Mouse (Mus musculus) limb, embryonic 14.5 days (tissue): ENCODE measurements at regions not wholly inside any gene's neighbourhood (a gene's known extent, or its start where the extent isn't known, plus 50 kb on each side); places are given as distances from the start of the nearest gene placed in this dataset.
A peak's percentile ranks its signal among the peaks of the same experiment; 100 is the strongest.
"Not testable (repeated sequence)": the region's sequence is repeated elsewhere in the genome, so short reads cannot be mapped to it uniquely, and the experiment has no call there.

Experiments used
- ATAC-seq: fragments of 200-750 bp; cut with Nextera tagmentation; 2 replicates; pipeline ENCODE4 v1.8.0; 2017; ENCODE audit warnings: low read depth, moderate number of reproducible peaks, moderate TSS enrichment; ENCODE audit not compliant: low FRiP score
- DNase-seq: peaks from one replicate; pipeline ENCODE4 v3.0.0-alpha.2; 2015; ENCODE audit warnings: low spot score
- H3K27ac ChIP-seq: fragments of 300-500 bp; sonication (generic); replicated peaks from 2 replicates; pipeline ENCODE4 v1.5.1; 2014; ENCODE audit warnings: low read depth, mild to moderate bottlenecking, low read length, moderate library complexity, mixed read lengths
- H3K27me3 ChIP-seq: fragments of 300-500 bp; sonication (generic); 2 replicates; pipeline ENCODE4 v1.6.1; 2014; ENCODE audit warnings: low read length, mixed read lengths; ENCODE audit not compliant: control insufficient read depth, insufficient read depth
- H3K36me3 ChIP-seq: fragments of 300-500 bp; sonication (generic); 2 replicates; pipeline ENCODE4 v1.6.1; 2014; ENCODE audit warnings: mild to moderate bottlenecking, low read length, moderate library complexity, mixed read lengths; ENCODE audit not compliant: control insufficient read depth, insufficient read depth
- H3K4me1 ChIP-seq: fragments of 300-500 bp; sonication (generic); 2 replicates; pipeline ENCODE4 v1.6.1; 2014; ENCODE audit warnings: antibody characterized with exemption, low read length, mixed read lengths; ENCODE audit not compliant: control insufficient read depth, insufficient read depth
- H3K4me2 ChIP-seq: fragments of 300-500 bp; sonication (generic); replicated peaks from 2 replicates; pipeline ENCODE4 v1.6.1; 2014; ENCODE audit warnings: low read depth, mild to moderate bottlenecking, low read length, moderate library complexity; ENCODE audit not compliant: severe bottlenecking
- H3K4me3 ChIP-seq: fragments of 300-500 bp; sonication (generic); replicated peaks from 2 replicates; pipeline ENCODE4 v1.5.1; 2014; ENCODE audit warnings: low read length
- H3K9ac ChIP-seq: fragments of 300-500 bp; sonication (generic); 2 replicates; pipeline ENCODE4 v1.6.1; 2014; ENCODE audit warnings: mild to moderate bottlenecking, low read depth, low read length, moderate library complexity; ENCODE audit not compliant: severe bottlenecking
- H3K9me3 ChIP-seq: fragments of 300-500 bp; sonication (generic); 2 replicates; pipeline ENCODE4 v1.6.1; 2016; ENCODE audit warnings: low read length; ENCODE audit not compliant: control insufficient read depth
- POLR2A ChIP-seq: fragments of 200-500 bp; IDR thresholded peaks from 2 replicates; pipeline ENCODE4 v1.8.0; 2012; ENCODE audit warnings: inconsistent platforms, mild to moderate bottlenecking, moderate library complexity, borderline replicate concordance; ENCODE audit not compliant: insufficient read depth, insufficient read length; ENCODE audit errors: extremely low read depth
- WGBS: fragments of 180-500 bp; shearing (Covaris S2); extraction: QIAGEN DNeasy Blood & Tissue Kit; methylation state at CpG from one replicate; pipeline ENCODE4 v1.1.7; 2014; 5-methylcytosine and 5-hydroxymethylcytosine counted together

DNA sequence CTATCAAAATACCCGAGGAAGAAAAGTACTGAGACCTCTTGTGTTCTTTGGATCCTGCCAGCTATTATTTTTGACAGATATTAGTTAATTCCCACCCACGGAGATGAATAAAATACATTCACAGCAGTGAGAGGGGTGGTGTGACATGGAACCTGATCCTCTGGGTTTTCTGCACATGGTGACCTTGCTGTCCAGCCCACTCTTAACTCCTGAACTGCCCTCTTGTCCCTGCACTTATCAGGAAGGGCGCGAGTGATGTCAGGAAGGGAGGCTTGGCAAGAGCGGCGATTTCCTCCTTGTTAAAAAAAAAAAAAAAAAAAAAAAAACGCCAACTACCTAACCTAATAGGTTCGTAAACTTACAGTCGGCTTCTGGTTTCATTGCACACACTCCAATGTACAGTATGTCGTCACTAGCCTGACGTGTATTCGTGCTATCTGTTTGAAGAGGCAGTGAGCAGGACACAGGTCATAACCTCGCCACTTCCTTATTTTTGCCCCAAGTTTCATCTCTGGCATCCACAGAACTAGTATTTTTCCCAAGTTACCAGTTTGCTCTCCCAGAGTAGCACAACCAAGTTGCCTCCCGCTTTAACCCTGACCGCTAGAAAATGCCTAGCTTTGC, 83.8 kb downstream of the Otx2 start:
- H3K9ac ChIP-seq, result no peak overlapping the region

GRCm38 (mm10) chr14:48585820-48586219, 87.8 kb downstream of the Otx2 start:
- no peak for ATAC-seq
- WGBS, result 91% methylated on average over 3 of the region's 3 CpGs
- no peak overlapping the region for H3K27ac ChIP-seq

More for the DNA sequence above, 83.8 kb downstream of the Otx2 start:
- ATAC-seq (no peak), DNase-seq (no peak)
- H3K27ac ChIP-seq, result no peak overlapping the region
- H3K4me3 ChIP-seq, result no peak overlapping the region
- H3K27me3 ChIP-seq, result no peaks in the 10 kb centered on the region
- H3K4me2 ChIP-seq, result peak overlapping the region; percentile 31
- WGBS, result 42% methylated on average over 15 of the region's 15 CpGs
- H3K4me1 ChIP-seq, result peaks cover 4% of the 10 kb centered on the region; the same call in 1 of the 2 replicates
- TF ChIP-seq POLR2A, result no peak
- H3K9me3 ChIP-seq, result no peaks in the 10 kb centered on the region
- no peaks in the 10 kb centered on the region for H3K36me3 ChIP-seq

GRCm38 (mm10) chr14:48584571-48584970, 89.0 kb downstream of the Otx2 start:
- no peak overlapping the region for H3K4me2 ChIP-seq
- H3K36me3 ChIP-seq, result no peaks in the 10 kb centered on the region
- TF ChIP-seq POLR2A, result no peak
- H3K4me1 ChIP-seq, result no peaks in the 10 kb centered on the region
- ATAC-seq (no peak), DNase-seq (no peak)
- H3K27ac ChIP-seq, result no peak overlapping the region
- no peaks in the 10 kb centered on the region for H3K27me3 ChIP-seq
- H3K9ac ChIP-seq, result no peak overlapping the region
- no peak overlapping the region for H3K4me3 ChIP-seq
- 67% methylated on average over 3 of the region's 3 CpGs for WGBS
- no peaks in the 10 kb centered on the region for H3K9me3 ChIP-seq

More at GRCm38 (mm10) chr14:48585820-48586219, 87.8 kb downstream of the Otx2 start:
- Histone ChIP-seq H3K4me3 (no peak overlapping the region), H3K36me3 (no peaks in the 10 kb centered on the region), H3K9ac (no peak overlapping the region), H3K4me1 (peaks cover 4% of the 10 kb centered on the region; the same call in 1 of the 2 replicates), H3K27me3 (no peaks in the 10 kb centered on the region), H3K9me3 (no peaks in the 10 kb centered on the region), H3K4me2 (no peak overlapping the region)
- DNase-seq, result no peak
- no peak for TF ChIP-seq POLR2A

DNA sequence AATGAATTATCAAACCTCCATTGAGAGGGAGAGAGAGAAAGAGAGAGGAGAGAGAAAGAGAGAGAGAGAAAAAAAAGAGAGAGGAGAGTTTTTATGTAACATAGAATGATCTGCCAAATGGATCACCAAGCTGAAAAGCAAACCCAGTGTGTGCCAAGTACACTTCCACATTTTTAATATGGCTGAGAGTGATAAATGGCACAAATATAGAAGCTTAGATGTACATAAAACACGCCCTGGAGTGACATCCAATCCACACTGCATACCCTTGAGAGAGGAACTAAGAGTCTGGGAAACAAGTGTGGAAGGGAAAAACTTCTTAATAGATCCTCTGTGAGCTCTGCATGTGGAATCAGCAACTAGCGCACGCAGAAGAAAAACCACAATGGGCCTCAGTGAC, 90.1 kb downstream of the Otx2 start:
- H3K4me3 ChIP-seq, result no peak overlapping the region
- DNase-seq, result no peak
- H3K9ac ChIP-seq, result no peak overlapping the region
- ATAC-seq, result no peak
- H3K4me1 ChIP-seq, result no peaks in the 10 kb centered on the region
- H3K36me3 ChIP-seq, result no peaks in the 10 kb centered on the region
- no peaks in the 10 kb centered on the region for H3K9me3 ChIP-seq
- no peak overlapping the region for H3K4me2 ChIP-seq
- no peaks in the 10 kb centered on the region for H3K27me3 ChIP-seq
- TF ChIP-seq POLR2A, result no peak
- WGBS, result 76% methylated on average over 3 of the region's 3 CpGs
- no peak overlapping the region for H3K27ac ChIP-seq

- no peak for ATAC-seq
- Histone ChIP-seq H3K36me3 (no peaks in the 10 kb centered on the region), H3K9me3 (no peaks in the 10 kb centered on the region), H3K4me3 (no peak overlapping the region), H3K9ac (no peak overlapping the region), H3K27ac (no peak overlapping the region), H3K27me3 (no peaks in the 10 kb centered on the region), H3K4me2 (no peak overlapping the region), H3K4me1 (no peaks in the 10 kb centered on the region)
- 86% methylated on average over 1 of the region's 1 CpGs for WGBS
- no peak for DNase-seq
- TF ChIP-seq POLR2A, result no peak
Measured at GRCm38 (mm10) chr14:48582080-48582479, 91.5 kb downstream of the Otx2 start.

GRCm38 (mm10) chr14:48581308-48581707, 92.3 kb downstream of the Otx2 start:
- not testable (repeated sequence) for H3K9me3 ChIP-seq, H3K27me3 ChIP-seq, ATAC-seq, DNase-seq, H3K4me2 ChIP-seq, H3K9ac ChIP-seq, H3K36me3 ChIP-seq, H3K27ac ChIP-seq, H3K4me3 ChIP-seq, H3K4me1 ChIP-seq
- 22% methylated on average over 2 of the region's 2 CpGs for WGBS
